8 mouse cellular contexts compared by ENCODE assay signal in the genomic region with DNA sequence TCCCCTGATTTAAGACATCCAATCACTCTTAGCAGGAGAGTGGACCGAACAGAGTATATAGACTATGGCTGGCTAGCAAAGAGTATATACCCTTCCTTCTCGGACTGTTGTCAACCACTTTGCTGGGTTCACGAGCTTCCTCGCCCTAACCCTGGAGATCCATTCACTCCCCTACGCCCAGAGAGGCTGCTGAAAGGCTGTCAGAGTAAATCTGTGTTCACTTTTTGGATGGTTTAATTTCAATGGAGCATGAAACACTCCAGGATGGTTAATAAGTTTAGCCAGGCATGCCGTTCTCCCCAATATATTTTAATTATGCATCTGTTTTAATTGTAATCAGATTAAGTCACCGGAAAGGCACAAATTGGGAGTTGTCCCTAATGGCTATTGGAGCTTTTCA. TPM values are rescaled to one million over a fixed set of nuclear protein-coding genes. Genes with fewer than 3 reads are reported as not detected.
DNase-seq lines count a peak whose midpoint lies in the region; ATAC-seq lines count a peak whose summit lies in the region.

No protein-coding gene starts in this region.

- H3K4me2 ChIP-seq in kidney, embryonic 16.5 days (replicated peaks; ENCODE audit: low read depth, low read length): peak overlapping the region; percentile 85
- H3K4me2 ChIP-seq in forebrain, embryonic 12.5 days: peak overlapping the region; percentile 92
- H3K4me2 ChIP-seq in neural tube, embryonic 14.5 days (ENCODE audit: low read depth, low read length): peak overlapping the region; percentile 76

- H3K4me1 ChIP-seq in kidney, embryonic 16.5 days (ENCODE audit: insufficient read depth, low read length): peaks cover 27% of the 10 kb centered on the region
- peaks cover 14% of the 10 kb centered on the region for H3K4me1 ChIP-seq in forebrain, embryonic 12.5 days
- H3K4me1 ChIP-seq in limb, embryonic 10.5 days: peaks cover 24% of the 10 kb centered on the region
- H3K4me1 ChIP-seq in neural tube, embryonic 14.5 days (ENCODE audit: control insufficient read depth, insufficient read depth, low read length): peaks cover 16% of the 10 kb centered on the region; the same call in 1 of the 2 replicates

- H3K9me3 ChIP-seq in kidney, embryonic 16.5 days (ENCODE audit: low read length): no peaks in the 10 kb centered on the region
- H3K9me3 ChIP-seq in forebrain, embryonic 12.5 days: no peaks in the 10 kb centered on the region
- no peaks in the 10 kb centered on the region for H3K9me3 ChIP-seq in limb, embryonic 10.5 days (replicated peaks)
- H3K9me3 ChIP-seq in neural tube, embryonic 14.5 days (ENCODE audit: control insufficient read depth, low read length): no peaks in the 10 kb centered on the region

- H3K27me3 ChIP-seq in kidney, embryonic 16.5 days (ENCODE audit: insufficient read depth, low read length): no peaks in the 10 kb centered on the region
- peaks cover 19% of the 10 kb centered on the region for H3K27me3 ChIP-seq in forebrain, embryonic 12.5 days
- H3K27me3 ChIP-seq in limb, embryonic 10.5 days (ENCODE audit: low read depth, poor library complexity, severe bottlenecking): 0 out of 2 replicates have a peak, but pooled peaks cover 7% of the 10 kb centered on the region
- H3K27me3 ChIP-seq in neural tube, embryonic 14.5 days (ENCODE audit: control insufficient read depth, insufficient read depth, low read length): no peaks in the 10 kb centered on the region

- H3K4me3 ChIP-seq in kidney, embryonic 16.5 days (ENCODE audit: low read length): peak overlapping the region; percentile 88
- H3K4me3 ChIP-seq in forebrain, embryonic 12.5 days (replicated peaks): peak overlapping the region; percentile 68
- H3K4me3 ChIP-seq in limb, embryonic 10.5 days: peak overlapping the region; percentile 81
- peak overlapping the region; percentile 76 for H3K4me3 ChIP-seq in neural tube, embryonic 14.5 days (ENCODE audit: low read depth, low read length)

- 24% methylated on average over 7 of the region's 7 CpGs for WGBS in kidney, embryonic 16.5 days
- 19% methylated on average over 7 of the region's 7 CpGs for WGBS in forebrain, embryonic 12.5 days
- 61% methylated on average over 7 of the region's 7 CpGs for WGBS in limb, embryonic 10.5 days
- WGBS in neural tube, embryonic 14.5 days: 29% methylated on average over 7 of the region's 7 CpGs

- no peaks in the 10 kb centered on the region for H3K36me3 ChIP-seq in kidney, embryonic 16.5 days (ENCODE audit: insufficient read depth, low read length)
- no peaks in the 10 kb centered on the region for H3K36me3 ChIP-seq in forebrain, embryonic 12.5 days (replicated peaks)
- no peaks in the 10 kb centered on the region for H3K36me3 ChIP-seq in limb, embryonic 10.5 days
- H3K36me3 ChIP-seq in neural tube, embryonic 14.5 days (ENCODE audit: control insufficient read depth, insufficient read depth, low read length): no peaks in the 10 kb centered on the region

- H3K9ac ChIP-seq in kidney, embryonic 16.5 days (replicated peaks; ENCODE audit: low read length): peak overlapping the region; percentile 55
- H3K9ac ChIP-seq in forebrain, embryonic 12.5 days: peak overlapping the region; percentile 36; the same call in 1 of the 2 replicates
- no peak overlapping the region for H3K9ac ChIP-seq in neural tube, embryonic 14.5 days (replicated peaks; ENCODE audit: low read depth, low read length)

- ATAC-seq in kidney, embryonic 16.5 days (ENCODE audit: low FRiP score, low TSS enrichment): no peak
- ATAC-seq in forebrain, embryonic 12.5 days (ENCODE audit: low FRiP score): no peak
- no peak for ATAC-seq in neural tube, embryonic 14.5 days (ENCODE audit: low read depth)

- 0 out of 2 replicates have a peak overlapping the region, but pooled peaks have one; percentile 38 for H3K27ac ChIP-seq in kidney, embryonic 16.5 days (ENCODE audit: low read length)
- H3K27ac ChIP-seq in forebrain, embryonic 12.5 days: no peak overlapping the region
- no peak overlapping the region for H3K27ac ChIP-seq in limb, embryonic 10.5 days
- no peak overlapping the region for H3K27ac ChIP-seq in neural tube, embryonic 14.5 days (ENCODE audit: low read depth, low read length)

- DNase-seq in kidney, postnatal 36 days: no peak
- DNase-seq in limb, embryonic 10.5 days (ENCODE audit: low spot score): no peak
- DNase-seq in adrenal gland, adult 18-20 months (ENCODE audit: low spot score in 2 of 2): no peak
- no peak for DNase-seq in urinary bladder, adult 2 months (ENCODE audit: low spot score)
- DNase-seq in adrenal gland, postnatal 10 days: no peak

RNA-seq across cellular contexts. Expression of a gene that starts 1.9 kb away (rescaled TPM):
- 7.8 and 8.8 TPM in 2 replicates for polyA plus RNA-seq in kidney, embryonic 16.5 days (2015; fragmentation: Nextera tagmentation; extraction: Ambion mirVana)
- 9.6 and 10.3 TPM in 2 replicates for polyA plus RNA-seq in forebrain, embryonic 12.5 days (2016; fragmentation: Nextera tagmentation; extraction: Ambion mirVana)
- polyA plus RNA-seq in limb, embryonic 10.5 days (2016; fragmentation: Nextera tagmentation; extraction: Ambion mirVana): 6.1 and 10.1 TPM in 2 replicates
- 8.4 and 9.2 TPM in 2 replicates for polyA plus RNA-seq in neural tube, embryonic 14.5 days (2014; fragmentation: Nextera tagmentation; extraction: Ambion mirVana)
- total RNA-seq in adrenal gland, adult 18-20 months (2021): 1 to 10 TPM; 3.0 to 5.2 TPM
- 5.4 and 5.9 TPM in 2 replicates for polyA plus RNA-seq in urinary bladder, adult 2 months (2012; rRNA removed)
- total RNA-seq in adrenal gland, postnatal 10 days (2021): 1 to 10 TPM; 8.7 to 9.7 TPM
